Mouse (Mus musculus) G1E (cell line): ENCODE results near the gene Btbd2.

Experiments
- CTCF ChIP-seq: IDR thresholded peaks from 2 replicates; pipeline ENCODE4 v1.5.1; 2012; ENCODE audit warnings: low read depth, low read length, inconsistent platforms, mixed read lengths
- TAL1 ChIP-seq: conservative IDR thresholded peaks from 2 replicates; pipeline ENCODE4 v1.6.1; 2012; ENCODE audit warnings: low read depth, low read length, inconsistent platforms, mixed read lengths

DNA sequence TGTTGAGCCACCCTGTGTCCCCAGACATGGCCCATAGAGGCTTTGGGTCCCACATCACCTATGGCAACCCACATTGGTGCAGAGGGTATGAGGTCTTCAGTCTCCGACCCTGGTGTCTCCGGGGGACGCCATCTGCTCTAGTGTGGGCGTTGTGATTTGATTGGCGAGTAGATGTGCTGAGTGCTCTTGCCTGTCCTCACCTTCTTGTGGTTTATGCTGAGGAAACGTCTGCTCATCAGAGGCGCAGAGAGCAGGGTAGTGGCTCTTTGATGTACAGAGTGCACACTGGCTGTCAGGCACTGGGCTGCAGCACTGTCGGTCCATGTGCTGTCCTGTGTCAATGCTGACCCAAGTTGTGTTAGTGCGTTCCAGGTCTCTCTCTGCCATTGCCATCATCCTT lies 27.9 kb downstream of the Btbd2 start:
- no peak for TF ChIP-seq TAL1
- TF ChIP-seq CTCF: no peak
